Mouse (Mus musculus): ENCODE measurements around the gene Scamp1. TPM values are rescaled to one million over a fixed set of nuclear protein-coding genes. Genes with fewer than 3 reads are reported as not detected.
A peak's percentile ranks its signal among the peaks of the same experiment; 100 is the strongest.

Scamp1 gene
- polyA plus RNA-seq, 1 experiment from 2014 or later = 28.8 TPM

GRCm38 (mm10) chr13:94178401-94179040 lies 107.1 kb downstream of the Scamp1 start:
- no peaks in the 10 kb centered on the region for H3K27me3 ChIP-seq (ENCODE audit: insufficient read depth, low read length)
- no peak for TF ChIP-seq CTCF (IDR thresholded peaks at IDR 0.05; ENCODE audit: low read depth)
- H3K36me3 ChIP-seq (ENCODE audit: insufficient read depth) = peaks cover 26% of the 10 kb centered on the region
- WGBS = 55% methylated on average over 11 of the region's 11 CpGs
- H3K4me3 ChIP-seq (ENCODE audit: low read depth, low read length) = no peak overlapping the region
- ATAC-seq (ENCODE audit: insufficient read depth) (no peak), DNase-seq (peak; percentile 50)
- H3K4me1 ChIP-seq (ENCODE audit: insufficient read depth) = peaks cover 22% of the 10 kb centered on the region
- no peak overlapping the region for H3K4me2 ChIP-seq
- no peaks in the 10 kb centered on the region for H3K9me3 ChIP-seq (ENCODE audit: low read depth, low read length)
- H3K9ac ChIP-seq = no peak overlapping the region
- H3K27ac ChIP-seq (ENCODE audit: low read depth) = no peak overlapping the region

GRCm38 (mm10) chr13:94177148-94177547 lies 108.5 kb downstream of the Scamp1 start:
- H3K9me3 ChIP-seq (ENCODE audit: low read depth, low read length) = no peaks in the 10 kb centered on the region
- DNase-seq (peak; percentile 74), ATAC-seq (ENCODE audit: insufficient read depth) (no peak)
- H3K27me3 ChIP-seq (ENCODE audit: insufficient read depth, low read length) = no peaks in the 10 kb centered on the region
- no peak overlapping the region for H3K9ac ChIP-seq
- H3K4me1 ChIP-seq (ENCODE audit: insufficient read depth) = peaks cover 30% of the 10 kb centered on the region
- no peak overlapping the region for H3K4me2 ChIP-seq
- H3K36me3 ChIP-seq (ENCODE audit: insufficient read depth) = peaks cover 26% of the 10 kb centered on the region
- no peak overlapping the region for H3K27ac ChIP-seq (ENCODE audit: low read depth)
- WGBS = 50% methylated on average over 7 of the region's 7 CpGs
- no peak overlapping the region for H3K4me3 ChIP-seq (ENCODE audit: low read depth, low read length)
- TF ChIP-seq CTCF (IDR thresholded peaks at IDR 0.05; ENCODE audit: low read depth) = peak; percentile 63

GRCm38 (mm10) chr13:94175379-94176050 lies 110.1 kb downstream of the Scamp1 start:
- Histone ChIP-seq H3K9ac (no peak overlapping the region; the same call in 1 of the 2 replicates), H3K36me3 (ENCODE audit: insufficient read depth) (peaks cover 26% of the 10 kb centered on the region), H3K27ac (ENCODE audit: low read depth) (no peak overlapping the region), H3K4me1 (ENCODE audit: insufficient read depth) (peaks cover 30% of the 10 kb centered on the region), H3K27me3 (ENCODE audit: insufficient read depth, low read length) (no peaks in the 10 kb centered on the region), H3K4me2 (peak overlapping the region; percentile 94), H3K4me3 (ENCODE audit: low read depth, low read length) (peak overlapping the region; percentile 45), H3K9me3 (ENCODE audit: low read depth, low read length) (no peaks in the 10 kb centered on the region)
- ATAC-seq (ENCODE audit: insufficient read depth) (no peak), DNase-seq (no peak)
- WGBS = 62% methylated on average over 6 of the region's 6 CpGs
- TF ChIP-seq CTCF (IDR thresholded peaks at IDR 0.05; ENCODE audit: low read depth) = no peak

GRCm38 (mm10) chr13:94174577-94175279 lies 110.9 kb downstream of the Scamp1 start:
- H3K4me1 ChIP-seq (ENCODE audit: insufficient read depth) = peaks cover 30% of the 10 kb centered on the region
- no peak overlapping the region for H3K27ac ChIP-seq (ENCODE audit: low read depth)
- H3K9me3 ChIP-seq (ENCODE audit: low read depth, low read length) = no peaks in the 10 kb centered on the region
- peak overlapping the region; percentile 45 for H3K4me3 ChIP-seq (ENCODE audit: low read depth, low read length)
- 29% methylated on average over 16 of the region's 16 CpGs for WGBS
- H3K27me3 ChIP-seq (ENCODE audit: insufficient read depth, low read length) = no peaks in the 10 kb centered on the region
- DNase-seq (peak; percentile 58), ATAC-seq (ENCODE audit: insufficient read depth) (0 out of 2 replicates have a peak, but pooled peaks have one; percentile 16)
- TF ChIP-seq CTCF (IDR thresholded peaks at IDR 0.05; ENCODE audit: low read depth) = no peak
- H3K9ac ChIP-seq = peak overlapping the region; percentile 58
- H3K36me3 ChIP-seq (ENCODE audit: insufficient read depth) = peaks cover 26% of the 10 kb centered on the region
- H3K4me2 ChIP-seq = peak overlapping the region; percentile 94

- no peaks in the 10 kb centered on the region for H3K27me3 ChIP-seq (ENCODE audit: insufficient read depth, low read length)
- peaks cover 30% of the 10 kb centered on the region for H3K4me1 ChIP-seq (ENCODE audit: insufficient read depth)
- WGBS = 3% methylated on average over 53 of the region's 55 CpGs
- peak overlapping the region; percentile 45 for H3K4me3 ChIP-seq (ENCODE audit: low read depth, low read length)
- H3K27ac ChIP-seq (ENCODE audit: low read depth) = no peak overlapping the region
- H3K36me3 ChIP-seq (ENCODE audit: insufficient read depth) = peaks cover 22% of the 10 kb centered on the region
- H3K9ac ChIP-seq = peak overlapping the region; percentile 58
- ATAC-seq (ENCODE audit: insufficient read depth) (peak; percentile 54; the same call in 1 of the 2 replicates), DNase-seq (peak; percentile 68)
- TF ChIP-seq CTCF (IDR thresholded peaks at IDR 0.05; ENCODE audit: low read depth) = no peak
- peak overlapping the region; percentile 94 for H3K4me2 ChIP-seq
- H3K9me3 ChIP-seq (ENCODE audit: low read depth, low read length) = no peaks in the 10 kb centered on the region
These were observed 111.8 kb downstream of the Scamp1 start for GRCm38 (mm10) chr13:94173633-94174576.

GRCm38 (mm10) chr13:94172533-94173310 lies 112.9 kb downstream of the Scamp1 start:
- Histone ChIP-seq H3K27me3 (ENCODE audit: insufficient read depth, low read length) (no peaks in the 10 kb centered on the region), H3K9me3 (ENCODE audit: low read depth, low read length) (no peaks in the 10 kb centered on the region), H3K9ac (no peak overlapping the region), H3K4me2 (peak overlapping the region; percentile 94; the same call in 1 of the 2 replicates), H3K36me3 (ENCODE audit: insufficient read depth) (peaks cover 19% of the 10 kb centered on the region), H3K27ac (ENCODE audit: low read depth) (no peak overlapping the region), H3K4me3 (ENCODE audit: low read depth, low read length) (no peak overlapping the region), H3K4me1 (ENCODE audit: insufficient read depth) (peaks cover 30% of the 10 kb centered on the region)
- WGBS = 81% methylated on average over 15 of the region's 15 CpGs
- no peak for TF ChIP-seq CTCF (IDR thresholded peaks at IDR 0.05; ENCODE audit: low read depth)
- ATAC-seq (ENCODE audit: insufficient read depth) (0 out of 2 replicates have a peak, but pooled peaks have one; percentile 8), DNase-seq (no peak)

Measured in lung, embryonic 14.5 days (tissue).